Mouse (Mus musculus): ENCODE results near the gene Dazap2. TPM values are rescaled to one million over a fixed set of nuclear protein-coding genes. Genes with fewer than 3 reads are reported as not detected.

The Dazap2 gene
- polyA plus RNA-seq, 1 experiment from 2014 or later = 202 TPM

DNA sequence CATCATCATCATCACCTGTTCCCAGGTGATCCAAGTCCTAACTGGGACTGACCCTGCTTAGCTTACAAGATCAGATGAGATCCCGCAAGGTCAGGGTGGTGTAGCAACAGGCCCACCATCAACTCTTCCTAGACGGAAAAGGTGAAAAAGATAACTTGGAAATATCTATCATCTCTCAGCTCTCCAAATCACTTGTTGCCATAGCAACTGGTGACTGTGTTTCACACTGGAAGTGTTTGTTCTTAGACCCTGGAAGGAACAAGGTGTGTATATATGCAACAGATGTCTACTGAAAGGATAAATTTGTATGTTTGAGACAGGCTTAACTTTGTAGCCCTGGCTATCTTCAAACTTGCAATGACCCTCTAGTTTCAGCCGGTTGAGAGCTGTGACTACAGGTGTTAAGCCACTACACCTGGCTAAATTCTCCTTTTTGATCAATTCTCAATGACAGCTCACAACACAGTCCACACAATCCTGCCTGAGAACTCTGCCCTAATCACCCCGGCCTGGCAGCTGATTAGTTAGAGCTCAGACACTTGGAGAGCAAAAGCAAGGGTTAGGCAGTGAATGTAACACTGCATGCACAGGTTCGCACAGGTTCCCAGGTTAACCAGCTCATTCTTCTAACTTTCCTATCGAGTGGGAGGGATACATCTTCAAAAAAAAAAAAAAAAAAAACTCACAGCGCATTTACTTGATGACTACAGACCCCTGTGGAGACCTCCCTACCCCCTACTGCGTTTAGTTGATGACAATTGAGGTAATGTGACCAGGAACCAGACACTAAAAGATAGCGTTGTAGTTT lies 50.5 kb downstream of the Dazap2 start:
- 29% methylated on average over 9 of the region's 9 CpGs for WGBS
- Histone ChIP-seq H3K27ac (replicated peaks) (peak overlapping the region; percentile 62), H3K4me1 (peaks cover 28% of the 10 kb centered on the region), H3K27me3 (replicated peaks) (no peaks in the 10 kb centered on the region), H3K9ac (peak overlapping the region; percentile 56; the same call in 1 of the 2 replicates), H3K9me3 (no peaks in the 10 kb centered on the region), H3K4me3 (no peak overlapping the region), H3K36me3 (no peaks in the 10 kb centered on the region), H3K4me2 (peak overlapping the region; percentile 29)
- ATAC-seq (ENCODE audit: extremely low read depth, insufficient number of reproducible peaks, low FRiP score, low TSS enrichment) = no peak

GRCm38 (mm10) chr15:100666219-100666696 lies 51.1 kb downstream of the Dazap2 start:
- WGBS = 3% methylated on average over 7 of the region's 7 CpGs
- Histone ChIP-seq H3K36me3 (no peaks in the 10 kb centered on the region), H3K9me3 (no peaks in the 10 kb centered on the region), H3K27me3 (replicated peaks) (no peaks in the 10 kb centered on the region), H3K27ac (replicated peaks) (peak overlapping the region; percentile 62), H3K4me2 (peak overlapping the region; percentile 29), H3K4me1 (peaks cover 28% of the 10 kb centered on the region), H3K4me3 (0 out of 2 replicates have a peak overlapping the region, but pooled peaks have one; percentile 9), H3K9ac (peak overlapping the region; percentile 56; the same call in 1 of the 2 replicates)
- no peak; the same call in 1 of the 2 replicates for ATAC-seq (ENCODE audit: extremely low read depth, insufficient number of reproducible peaks, low FRiP score, low TSS enrichment)

DNA sequence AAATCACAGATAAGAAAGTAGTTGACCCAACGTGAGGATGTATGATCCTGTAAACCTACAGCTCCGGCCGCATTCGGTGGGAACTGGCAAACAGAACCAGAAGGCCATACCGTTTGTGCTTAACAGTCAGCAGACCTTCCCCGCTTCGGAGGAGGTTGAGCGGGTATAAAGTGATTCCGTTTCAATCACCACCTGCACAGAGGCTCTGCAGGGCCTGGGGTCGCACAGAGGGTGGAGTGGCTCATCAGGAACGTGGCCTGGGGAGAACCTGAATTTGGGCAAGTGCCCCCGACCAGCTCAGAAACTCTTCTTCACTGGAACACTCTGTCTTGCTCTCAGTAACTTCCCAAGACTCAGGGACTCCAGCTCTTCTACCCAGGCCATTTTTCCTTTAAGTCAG lies 51.7 kb downstream of the Dazap2 start:
- Histone ChIP-seq H3K4me2 (peak overlapping the region; percentile 29; the same call in 1 of the 2 replicates), H3K9me3 (no peaks in the 10 kb centered on the region), H3K27ac (replicated peaks) (peak overlapping the region; percentile 75), H3K4me1 (peaks cover 28% of the 10 kb centered on the region), H3K27me3 (replicated peaks) (no peaks in the 10 kb centered on the region), H3K9ac (peak overlapping the region; percentile 8; the same call in 1 of the 2 replicates), H3K36me3 (no peaks in the 10 kb centered on the region), H3K4me3 (no peak overlapping the region)
- 18% methylated on average over 12 of the region's 12 CpGs for WGBS
- ATAC-seq (ENCODE audit: extremely low read depth, insufficient number of reproducible peaks, low FRiP score, low TSS enrichment) = no peak

GRCm38 (mm10) chr15:100667420-100667819 lies 52.3 kb downstream of the Dazap2 start:
- peaks cover 28% of the 10 kb centered on the region for H3K4me1 ChIP-seq
- H3K9ac ChIP-seq = peak overlapping the region; percentile 8; the same call in 1 of the 2 replicates
- no peak overlapping the region for H3K4me2 ChIP-seq
- H3K36me3 ChIP-seq = no peaks in the 10 kb centered on the region
- H3K4me3 ChIP-seq = no peak overlapping the region
- WGBS = 48% methylated on average over 6 of the region's 6 CpGs
- H3K27ac ChIP-seq (replicated peaks) = peak overlapping the region; percentile 75
- no peaks in the 10 kb centered on the region for H3K27me3 ChIP-seq (replicated peaks)
- no peak for ATAC-seq (ENCODE audit: extremely low read depth, insufficient number of reproducible peaks, low FRiP score, low TSS enrichment)
- no peaks in the 10 kb centered on the region for H3K9me3 ChIP-seq

- H3K9ac ChIP-seq = no peak overlapping the region
- no peak overlapping the region for H3K4me3 ChIP-seq
- WGBS = 66% methylated on average over 5 of the region's 5 CpGs
- H3K36me3 ChIP-seq = no peaks in the 10 kb centered on the region
- H3K4me2 ChIP-seq = no peak overlapping the region
- no peak for ATAC-seq (ENCODE audit: extremely low read depth, insufficient number of reproducible peaks, low FRiP score, low TSS enrichment)
- peaks cover 28% of the 10 kb centered on the region for H3K4me1 ChIP-seq
- no peak overlapping the region for H3K27ac ChIP-seq (replicated peaks)
- no peaks in the 10 kb centered on the region for H3K27me3 ChIP-seq (replicated peaks)
- no peaks in the 10 kb centered on the region for H3K9me3 ChIP-seq
Observed at GRCm38 (mm10) chr15:100667871-100668545, 52.9 kb downstream of the Dazap2 start.

GRCm38 (mm10) chr15:100669337-100669736 lies 54.2 kb downstream of the Dazap2 start, which contains the start of gene Bin2:
Bin2 (minus strand) TSS chr15:100669553.
- Histone ChIP-seq H3K4me3 (no peak within 1 kb of the TSS; the same call in 1 of the 2 replicates), H3K36me3 (no peaks in the 10 kb centered on the region), H3K27me3 (replicated peaks) (no peaks in the 10 kb centered on the region), H3K9ac (no peak within 1 kb of the TSS), H3K27ac (replicated peaks) (no peak within 1 kb of the TSS), H3K4me2 (no peak within 1 kb of the TSS), H3K9me3 (no peaks in the 10 kb centered on the region), H3K4me1 (peaks cover 41% of the 10 kb centered on the region)
- ATAC-seq (ENCODE audit: extremely low read depth, insufficient number of reproducible peaks, low FRiP score, low TSS enrichment) = no peak
- 77% methylated on average over 19 of the region's 20 CpGs for WGBS

- Histone ChIP-seq H3K9ac (no peak overlapping the region), H3K4me2 (no peak overlapping the region), H3K27ac (replicated peaks) (no peak overlapping the region), H3K27me3 (replicated peaks) (no peaks in the 10 kb centered on the region), H3K4me1 (peaks cover 47% of the 10 kb centered on the region), H3K36me3 (no peaks in the 10 kb centered on the region), H3K4me3 (no peak overlapping the region), H3K9me3 (no peaks in the 10 kb centered on the region)
- no peak for ATAC-seq (ENCODE audit: extremely low read depth, insufficient number of reproducible peaks, low FRiP score, low TSS enrichment)
- 71% methylated on average over 8 of the region's 8 CpGs for WGBS
Observed at GRCm38 (mm10) chr15:100670004-100670403, 54.9 kb downstream of the Dazap2 start.

Small RNA genes within 50 kb of the gene (microRNA-seq; reads per million reads assigned to microRNA genes)
- gene Mir6961 = not detected

Other genes with a start within 250 kb of the Dazap2 start
- gene Gm5475, start 193.2 kb upstream of the Dazap2 start, polyA plus RNA-seq (2015; fragmentation: Nextera tagmentation; extraction: Ambion mirVana) = 0.05 TPM in 1 of 2 replicates, not detected in the other
- gene Slc11a2, start 190.3 kb upstream of the Dazap2 start, polyA plus RNA-seq (2015; fragmentation: Nextera tagmentation; extraction: Ambion mirVana) = 12.8 and 13.2 TPM in 2 replicates
- 15.3 and 15.8 TPM in 2 replicates for gene Letmd1, start 146.3 kb upstream of the Dazap2 start, polyA plus RNA-seq (2015; fragmentation: Nextera tagmentation; extraction: Ambion mirVana)
- 8.7 and 8.9 TPM in 2 replicates for gene Csrnp2, start 119.9 kb upstream of the Dazap2 start, polyA plus RNA-seq (2015; fragmentation: Nextera tagmentation; extraction: Ambion mirVana)
- 19.2 and 20.6 TPM in 2 replicates for gene Tfcp2, start 63.3 kb upstream of the Dazap2 start, polyA plus RNA-seq (2015; fragmentation: Nextera tagmentation; extraction: Ambion mirVana)
- gene Pou6f1, start 15.4 kb upstream of the Dazap2 start, polyA plus RNA-seq (2015; fragmentation: Nextera tagmentation; extraction: Ambion mirVana) = 4.4 and 5.6 TPM in 2 replicates
- 15.3 and 16.0 TPM in 2 replicates for gene Smagp, start 21.6 kb downstream of the Dazap2 start, polyA plus RNA-seq (2015; fragmentation: Nextera tagmentation; extraction: Ambion mirVana)
- gene Bin2, start 54.2 kb downstream of the Dazap2 start, polyA plus RNA-seq (2015; fragmentation: Nextera tagmentation; extraction: Ambion mirVana) = 2.9 and 3.2 TPM in 2 replicates
- gene Cela1, start 72.6 kb downstream of the Dazap2 start, polyA plus RNA-seq (2015; fragmentation: Nextera tagmentation; extraction: Ambion mirVana) = 1.7 TPM in 2 replicates
- 0.09 and 0.13 TPM in 2 replicates for gene Galnt6, start 114.0 kb downstream of the Dazap2 start, polyA plus RNA-seq (2015; fragmentation: Nextera tagmentation; extraction: Ambion mirVana)
- gene Slc4a8, start 146.4 kb downstream of the Dazap2 start, polyA plus RNA-seq (2015; fragmentation: Nextera tagmentation; extraction: Ambion mirVana) = 1.0 and 1.1 TPM in 2 replicates

Measured in heart, embryonic 13.5 days (tissue).